Mouse (Mus musculus): ENCODE results near the gene Slc25a21.

- TF ChIP-seq MYOG (IDR thresholded peaks at IDR 0.05; ENCODE audit: control insufficient read depth, extremely low read depth, insufficient read length) (no peak), CTCF (IDR thresholded peaks at IDR 0.05; ENCODE audit: control insufficient read depth, insufficient read depth, insufficient read length) (no peak), CEBPB (IDR thresholded peaks at IDR 0.05; ENCODE audit: low read depth) (no peak), MAX (IDR thresholded peaks at IDR 0.05) (no peak), USF1 (IDR thresholded peaks at IDR 0.05; ENCODE audit: low read depth) (no peak), FOSL1 (IDR thresholded peaks at IDR 0.05; ENCODE audit: insufficient read depth, low read length, poor library complexity, severe bottlenecking) (no peak), MYOD1 (IDR thresholded peaks at IDR 0.05; ENCODE audit: control insufficient read depth, insufficient read length, low read depth) (no peak)
Measured at GRCm38 (mm10) chr12:57185475-57185874, 11.8 kb downstream of the Slc25a21 start.

All from C2C12 (cell line).